Mouse (Mus musculus): ENCODE data around the gene Mllt6.

- TF ChIP-seq POLR2A (IDR thresholded peaks at IDR 0.05; ENCODE audit: extremely low read depth, insufficient read depth, low read length) (no peak), CTCF (IDR thresholded peaks at IDR 0.05; ENCODE audit: extremely low read depth, insufficient read depth, low read length) (no peak)
These were observed 60.5 kb downstream of the Mllt6 start for GRCm38 (mm10) chr11:97723709-97724108.

Measured in cortical plate, adult 2 months (tissue).